Mouse (Mus musculus) spleen, adult 2 months (tissue): Measurements from ENCODE around the gene Scg2. TPM values are rescaled to one million over a fixed set of nuclear protein-coding genes. Genes with fewer than 3 reads are reported as not detected.

Experiments used
- DNase-seq, 2 experiments: peaks; one replicate each; pipeline versions ENCODE4 v3.0.0 to v3.0.0-alpha.2; 2012 to 2021; ENCODE audit warnings: low spot score in 2 of 2, low read depth in 1 of 2
- H3K27ac ChIP-seq: fragments of 200-500 bp; 2 replicates; pipeline ENCODE4 v1.5.1; 2012; ENCODE audit warnings: low read length, inconsistent platforms; ENCODE audit not compliant: insufficient read depth
- H3K27me3 ChIP-seq: fragments of 200-500 bp; 2 replicates; pipeline ENCODE4 v1.6.1; 2012; ENCODE audit warnings: mild to moderate bottlenecking, moderate library complexity, low read length, inconsistent platforms; ENCODE audit not compliant: control insufficient read depth, insufficient read depth
- H3K36me3 ChIP-seq: fragments of 200-500 bp; 2 replicates; pipeline ENCODE4 v1.6.1; 2012; ENCODE audit warnings: mild to moderate bottlenecking, low read length, inconsistent platforms; ENCODE audit not compliant: control insufficient read depth, insufficient read depth
- H3K4me1 ChIP-seq: fragments of 200-500 bp; 2 replicates; pipeline ENCODE4 v1.6.1; 2011; ENCODE audit warnings: inconsistent platforms; ENCODE audit not compliant: control insufficient read depth, insufficient read depth, insufficient read length
- H3K4me3 ChIP-seq: fragments of 200-500 bp; 2 replicates; pipeline ENCODE4 v1.5.1; 2011; ENCODE audit warnings: mild to moderate bottlenecking, inconsistent platforms; ENCODE audit not compliant: insufficient read depth, insufficient read length; ENCODE audit errors: extremely low read depth
- CTCF ChIP-seq: fragments of 200-500 bp; IDR thresholded peaks from 2 replicates; pipeline ENCODE4 v1.5.1; 2011; ENCODE audit warnings: mild to moderate bottlenecking, inconsistent platforms; ENCODE audit not compliant: insufficient read depth, insufficient read length, insufficient replicate concordance; ENCODE audit errors: extremely low read depth
- POLR2A ChIP-seq: fragments of 200-500 bp; IDR thresholded peaks from 2 replicates; pipeline ENCODE4 v1.6.1; 2011; ENCODE audit warnings: low read depth, low read length, inconsistent platforms
- WGBS: fragments of 180-500 bp; shearing (Covaris S2); methylation state at CpG from one replicate; pipeline ENCODE4 v1.1.7; 2018; 5-methylcytosine and 5-hydroxymethylcytosine counted together
- polyA plus RNA-seq: library from polyadenylated mRNA; depleted of rRNA; stranded (reverse); fragments of >200 nt; gene quantifications from 2 replicates; pipeline ENCODE4 v1.2.3, GENCODE M21; 2012

Scg2 gene
- polyA plus RNA-seq, 1 experiment = not detected

DNA sequence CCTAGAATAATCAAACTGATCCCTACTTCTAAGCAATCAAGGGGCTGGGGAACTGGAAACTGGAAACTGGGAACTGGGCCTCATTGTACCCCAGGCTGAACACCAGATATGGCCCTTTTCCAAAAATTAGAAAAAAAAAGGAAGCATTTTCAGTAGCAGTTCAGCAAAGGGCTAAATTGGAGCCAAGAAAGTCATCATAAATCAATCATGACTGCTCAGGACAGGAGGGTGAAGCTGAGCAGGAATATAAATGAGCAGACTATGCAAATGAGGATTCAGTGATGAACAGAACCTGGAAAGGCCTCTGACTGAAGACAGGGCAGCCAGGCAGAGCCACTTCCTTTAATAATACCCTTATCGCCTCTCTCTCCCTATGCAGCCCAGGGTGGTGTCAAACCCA lies 12.4 kb upstream of the Scg2 start:
- Histone ChIP-seq H3K27ac (no peak overlapping the region), H3K36me3 (no peaks in the 10 kb centered on the region), H3K27me3 (no peaks in the 10 kb centered on the region), H3K4me1 (no peaks in the 10 kb centered on the region), H3K4me3 (no peak overlapping the region)
- WGBS = 84% methylated on average over 1 of the region's 1 CpGs
- TF ChIP-seq POLR2A (no peak), CTCF (no peak)
- no peak for DNase-seq

DNA sequence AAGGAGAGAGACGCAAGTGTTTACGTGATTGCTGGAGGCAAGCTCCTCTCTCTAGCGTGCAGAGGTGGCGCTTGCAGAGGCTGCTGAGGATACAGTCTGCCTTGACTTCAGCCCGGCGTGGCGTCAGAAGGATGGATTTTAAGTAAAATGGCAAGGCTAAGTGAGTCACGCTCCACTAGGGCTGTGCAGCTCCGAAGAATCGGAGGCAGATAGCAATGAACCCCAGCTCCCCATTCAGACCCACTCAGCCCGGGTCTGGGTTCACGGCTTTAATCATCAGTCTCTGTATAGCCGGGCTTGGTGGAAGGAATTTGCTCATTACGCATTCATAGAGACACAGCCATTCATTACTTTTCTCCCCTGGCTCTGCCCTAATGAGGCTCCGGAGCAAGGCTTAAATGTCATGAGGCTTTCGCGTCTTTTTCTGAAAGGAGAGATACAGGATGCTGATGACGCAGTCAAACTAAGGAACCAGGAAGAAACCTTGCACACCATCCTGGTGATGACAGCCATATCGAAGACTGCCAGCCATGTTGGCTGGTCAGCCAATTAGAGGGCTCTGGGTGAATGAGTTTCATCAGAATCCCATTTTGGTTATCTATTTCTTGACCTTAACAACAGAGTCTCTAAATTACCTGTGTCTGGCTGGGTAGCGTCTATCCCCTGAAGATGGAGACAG lies 10.6 kb upstream of the Scg2 start:
- WGBS = 39% methylated on average over 20 of the region's 20 CpGs
- Histone ChIP-seq H3K4me3 (no peak overlapping the region), H3K27me3 (no peaks in the 10 kb centered on the region), H3K36me3 (no peaks in the 10 kb centered on the region), H3K27ac (no peak overlapping the region), H3K4me1 (no peaks in the 10 kb centered on the region)
- TF ChIP-seq CTCF (no peak), POLR2A (no peak)
- DNase-seq = no peak

DNA sequence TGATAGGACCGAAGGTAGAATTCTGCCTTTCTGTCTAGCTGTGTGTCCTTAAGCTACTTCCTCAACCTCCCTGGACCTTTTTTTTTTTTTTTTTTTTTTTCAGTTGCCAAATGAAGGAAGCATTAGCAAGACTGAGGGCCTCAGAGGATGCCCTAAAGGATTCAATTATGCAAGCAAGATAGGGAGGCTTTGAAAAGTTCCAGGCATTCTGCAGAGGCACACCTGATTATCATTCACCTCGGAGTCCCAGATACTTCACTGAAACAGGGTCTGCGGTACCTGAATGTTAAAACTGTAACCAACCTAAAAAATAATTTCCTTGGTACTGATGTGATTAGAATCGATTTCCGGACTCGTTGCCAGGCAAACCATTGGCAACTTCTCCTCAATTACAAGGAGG lies 10.0 kb upstream of the Scg2 start:
- no peak overlapping the region for H3K4me3 ChIP-seq
- no peak for DNase-seq
- no peak overlapping the region for H3K27ac ChIP-seq
- H3K4me1 ChIP-seq = no peaks in the 10 kb centered on the region
- H3K36me3 ChIP-seq = no peaks in the 10 kb centered on the region
- 35% methylated on average over 6 of the region's 6 CpGs for WGBS
- TF ChIP-seq POLR2A (no peak), CTCF (no peak)
- no peaks in the 10 kb centered on the region for H3K27me3 ChIP-seq

DNA sequence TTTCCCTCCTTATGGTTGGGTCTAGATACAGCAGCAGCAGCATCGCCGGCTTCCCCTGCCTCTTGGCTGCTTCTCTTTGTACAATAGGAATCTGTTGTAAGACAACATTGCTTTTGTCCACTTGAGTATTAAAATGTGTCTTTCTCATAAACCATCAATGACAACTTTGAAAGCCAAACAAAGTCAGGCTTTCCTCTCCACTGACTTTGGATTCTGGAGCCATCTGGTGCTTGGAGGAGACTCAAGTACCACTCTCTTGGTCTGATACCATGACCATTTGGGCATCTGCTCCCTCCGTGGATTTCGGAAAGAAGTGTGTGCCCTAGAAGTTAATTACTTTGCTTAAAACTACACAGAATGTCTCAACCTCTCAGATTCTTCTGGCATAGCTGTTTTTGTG lies 5.7 kb upstream of the Scg2 start:
- Histone ChIP-seq H3K27me3 (no peaks in the 10 kb centered on the region), H3K36me3 (no peaks in the 10 kb centered on the region), H3K4me3 (no peak overlapping the region), H3K4me1 (no peaks in the 10 kb centered on the region), H3K27ac (no peak overlapping the region)
- TF ChIP-seq CTCF (no peak), POLR2A (no peak)
- no peak for DNase-seq
- WGBS = 87% methylated on average over 4 of the region's 4 CpGs

DNA sequence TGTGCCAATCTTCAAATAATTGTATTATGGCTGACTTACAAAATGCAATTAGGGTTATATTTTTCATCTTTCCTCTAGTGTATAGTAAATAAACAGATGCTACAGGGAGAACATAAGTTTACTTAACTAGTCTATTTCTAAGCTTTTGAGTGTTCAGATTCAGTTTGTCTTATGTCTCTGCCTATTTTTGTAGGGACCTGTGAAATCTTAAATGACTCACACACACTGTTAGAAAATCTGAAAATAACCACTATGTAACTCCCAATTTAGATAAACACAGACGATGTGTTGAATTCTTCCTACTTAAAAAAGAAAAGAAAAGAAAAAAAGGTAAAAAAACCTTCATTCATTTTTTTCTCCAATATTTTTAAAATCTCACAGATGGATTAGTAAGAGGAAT lies 2.2 kb downstream of the Scg2 start:
- DNase-seq = no peak
- WGBS = 81% methylated on average over 1 of the region's 1 CpGs
- TF ChIP-seq POLR2A (no peak), CTCF (no peak)
- H3K27me3 ChIP-seq = no peaks in the 10 kb centered on the region
- H3K36me3 ChIP-seq = no peaks in the 10 kb centered on the region
- H3K27ac ChIP-seq = no peak overlapping the region
- no peaks in the 10 kb centered on the region for H3K4me1 ChIP-seq
- H3K4me3 ChIP-seq = no peak overlapping the region

DNA sequence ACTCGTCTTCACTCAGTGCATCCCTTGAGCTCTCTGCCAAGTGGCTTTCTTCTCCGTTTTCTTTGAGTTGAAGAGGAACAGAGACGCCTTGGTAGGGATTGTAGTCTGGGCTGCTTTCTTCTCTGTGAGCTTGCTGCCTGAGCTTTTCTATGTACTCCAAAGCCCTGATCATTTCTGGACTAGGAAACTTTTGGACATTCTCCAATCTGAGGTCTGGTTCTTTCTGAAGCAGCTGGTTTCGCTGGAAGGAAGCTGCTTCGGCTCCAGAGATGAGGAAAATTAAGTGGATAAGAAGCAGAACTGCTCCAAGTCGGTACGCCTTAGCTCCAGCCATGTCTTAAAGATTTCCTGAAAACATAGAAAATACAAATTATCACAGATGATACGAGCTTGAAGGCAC lies 3.2 kb downstream of the Scg2 start:
- WGBS = 87% methylated on average over 8 of the region's 8 CpGs
- no peaks in the 10 kb centered on the region for H3K36me3 ChIP-seq
- no peak for TF ChIP-seq POLR2A
- no peak for TF ChIP-seq CTCF
- H3K4me3 ChIP-seq = no peak overlapping the region
- DNase-seq = no peak
- H3K4me1 ChIP-seq = no peaks in the 10 kb centered on the region
- no peaks in the 10 kb centered on the region for H3K27me3 ChIP-seq
- no peak overlapping the region for H3K27ac ChIP-seq

DNA sequence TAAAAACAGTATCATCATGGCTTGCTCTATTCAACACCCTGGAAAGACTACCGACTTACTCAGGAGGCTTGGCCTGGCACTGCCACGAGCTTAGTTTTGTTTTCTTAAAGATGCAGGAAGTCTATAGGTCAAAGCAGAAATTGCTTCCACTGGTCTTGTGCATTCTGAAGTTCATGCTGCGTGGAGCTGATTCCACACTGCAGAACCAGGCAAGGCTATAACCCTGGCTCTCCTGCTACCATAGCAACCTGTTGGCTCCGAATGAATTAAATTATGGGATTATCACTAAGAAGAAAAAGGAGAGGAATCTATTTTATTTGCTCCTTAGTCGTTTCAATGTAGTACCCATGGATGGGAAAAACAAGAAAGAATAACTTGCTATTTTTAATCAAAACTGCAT lies 10.9 kb downstream of the Scg2 start:
- H3K36me3 ChIP-seq = no peaks in the 10 kb centered on the region
- DNase-seq = no peak
- H3K4me3 ChIP-seq = no peak overlapping the region
- no peak overlapping the region for H3K27ac ChIP-seq
- WGBS = 57% methylated on average over 5 of the region's 5 CpGs
- TF ChIP-seq CTCF = no peak
- H3K4me1 ChIP-seq = no peaks in the 10 kb centered on the region
- H3K27me3 ChIP-seq = no peaks in the 10 kb centered on the region
